Mouse (Mus musculus) stomach, embryonic 14.5 days (tissue): ENCODE results near the gene Gm2000. TPM values are rescaled to one million over a fixed set of nuclear protein-coding genes. Genes with fewer than 3 reads are reported as not detected.

Experiments used
- polyA plus RNA-seq: library from polyadenylated mRNA; unstranded; fragments of >200 nt; fragmentation: Nextera tagmentation; extraction: Ambion mirVana; gene quantifications from 2 replicates; pipeline ENCODE4 v1.2.1, GENCODE M21; 2014

Gm2000 gene
- polyA plus RNA-seq, 1 experiment from 2014 or later: 1,028 TPM

Other genes with a start within 250 kb of the Gm2000 start
- gene Fam163a, start 161.0 kb upstream of the Gm2000 start, polyA plus RNA-seq: 6.1 and 7.3 TPM in 2 replicates
- 0.49 and 0.53 TPM in 2 replicates for gene Tdrd5, start 62.4 kb upstream of the Gm2000 start, polyA plus RNA-seq
- not detected in 2 replicates for gene Nphs2, start 55.3 kb upstream of the Gm2000 start, polyA plus RNA-seq
- 0.71 and 0.73 TPM in 2 replicates for gene Axdnd1, start 55.1 kb downstream of the Gm2000 start, polyA plus RNA-seq
- gene Soat1, start 108.3 kb downstream of the Gm2000 start, polyA plus RNA-seq: 50.0 and 51.6 TPM in 2 replicates
- gene Gm10031, start 158.0 kb downstream of the Gm2000 start, polyA plus RNA-seq: 0.68 TPM in 1 of 2 replicates, not detected in the other
- gene Abl2, start 192.7 kb downstream of the Gm2000 start, polyA plus RNA-seq: 6.8 and 6.9 TPM in 2 replicates